ENCODE assay signal across 8 mouse cellular contexts in the genomic region with DNA sequence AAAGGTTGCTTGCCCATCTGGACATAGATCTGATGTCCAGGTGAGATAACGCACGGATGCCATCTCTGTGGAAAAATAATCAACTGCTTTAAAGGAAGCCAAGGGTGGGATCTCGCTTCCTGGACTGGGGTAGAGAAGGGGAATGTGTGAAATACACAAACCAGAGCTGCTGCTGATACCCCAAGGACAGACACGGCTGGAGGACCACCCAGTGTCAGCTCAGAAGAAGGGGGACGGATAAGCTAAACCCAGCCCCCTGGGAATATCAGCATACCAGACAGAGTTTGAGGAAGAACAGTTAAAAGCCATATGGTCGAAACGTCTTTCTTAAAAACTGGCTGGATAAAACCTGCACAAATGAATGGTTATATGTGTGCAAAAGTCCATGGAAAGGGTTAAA.
DNase-seq lines count a peak whose midpoint lies in the region; ATAC-seq lines count a peak whose summit lies in the region.

No protein-coding gene starts in this region.

- DNase-seq in heart, postnatal 14 days: no peak
- peak; percentile 31 for DNase-seq in thymus, postnatal 4 days
- no peak for DNase-seq in thymus, postnatal 0 days (ENCODE audit: low spot score)
- DNase-seq in yolk sac, embryonic 10.5 days (ENCODE audit: low spot score): peak; percentile 61
- no peak for DNase-seq in cerebellum, adult 8-10 months
- DNase-seq in layer of hippocampus, postnatal 10 days (ENCODE audit: low spot score in 2 of 2): no peak

- H3K27me3 ChIP-seq in heart, embryonic 13.5 days (replicated peaks): no peaks in the 10 kb centered on the region
- no peaks in the 10 kb centered on the region for H3K27me3 ChIP-seq in intestine, embryonic 16.5 days (replicated peaks; ENCODE audit: control insufficient read depth, insufficient read depth, low read length)

- H3K36me3 ChIP-seq in heart, embryonic 13.5 days: no peaks in the 10 kb centered on the region
- H3K36me3 ChIP-seq in intestine, embryonic 16.5 days (ENCODE audit: control insufficient read depth, insufficient read depth, low read length): no peaks in the 10 kb centered on the region

- H3K4me1 ChIP-seq in heart, embryonic 13.5 days: peaks cover 51% of the 10 kb centered on the region
- peaks cover 11% of the 10 kb centered on the region for H3K4me1 ChIP-seq in intestine, embryonic 16.5 days (ENCODE audit: control insufficient read depth, insufficient read depth, low read length)

- H3K4me3 ChIP-seq in heart, embryonic 13.5 days: peak overlapping the region; percentile 38
- no peak overlapping the region for H3K4me3 ChIP-seq in intestine, embryonic 16.5 days (ENCODE audit: low read length)

- peak overlapping the region; percentile 53 for H3K9ac ChIP-seq in heart, embryonic 13.5 days
- no peak overlapping the region for H3K9ac ChIP-seq in intestine, embryonic 16.5 days (ENCODE audit: low read depth, low read length)

- H3K27ac ChIP-seq in heart, embryonic 13.5 days (replicated peaks): peak overlapping the region; percentile 84
- peak overlapping the region; percentile 25 for H3K27ac ChIP-seq in intestine, embryonic 16.5 days (ENCODE audit: low read length)

- 12% methylated on average over 7 of the region's 7 CpGs for WGBS in heart, embryonic 13.5 days
- WGBS in intestine, embryonic 16.5 days: 40% methylated on average over 7 of the region's 7 CpGs

- intact Hi-C loops in heart, postnatal 14 days (cut with DNase I): no loop called here

- peak overlapping the region; percentile 65 for H3K4me2 ChIP-seq in heart, embryonic 13.5 days
- H3K4me2 ChIP-seq in intestine, embryonic 16.5 days (ENCODE audit: low read depth, low read length): peak overlapping the region; percentile 20

- H3K9me3 ChIP-seq in heart, embryonic 13.5 days: no peaks in the 10 kb centered on the region
- H3K9me3 ChIP-seq in intestine, embryonic 16.5 days (ENCODE audit: control insufficient read depth, low read length): no peaks in the 10 kb centered on the region

- peak; percentile 60; the same call in 1 of the 2 replicates for ATAC-seq in heart, embryonic 13.5 days (ENCODE audit: extremely low read depth, insufficient number of reproducible peaks, low FRiP score, low TSS enrichment)
- ATAC-seq in intestine, embryonic 16.5 days: peak; percentile 47; the same call in 1 of the 2 replicates

Comparison
In these comparisons a context has a peak if more than half of its experiments do, and no peak if none do; other contexts are left out.
1. DNase-seq: peak in thymus, postnatal 4 days (single experiment) and yolk sac, embryonic 10.5 days (single experiment); none in heart, postnatal 14 days (0 of 2), thymus, postnatal 0 days (single experiment), cerebellum, adult 8-10 months (single experiment) and layer of hippocampus, postnatal 10 days (0 of 2).